Mouse (Mus musculus) heart, postnatal 0 days (tissue): ENCODE results near the gene Madcam1.

ENCODE experiments used
- CTCF ChIP-seq: IDR thresholded peaks from 2 replicates; pipeline ENCODE4 v1.5.1; 2016; ENCODE audit warnings: antibody characterized with exemption, control low read depth, low read depth
- EP300 ChIP-seq: IDR thresholded peaks from 2 replicates; pipeline ENCODE4 v1.6.1; 2016; ENCODE audit warnings: antibody characterized with exemption, low read depth

- TF ChIP-seq CTCF (no peak), EP300 (no peak)
Measured at GRCm38 (mm10) chr10:79661861-79662260, 2.5 kb upstream of the Madcam1 start.
